Mouse (Mus musculus): ENCODE data around the gene Cadm1.

DNA sequence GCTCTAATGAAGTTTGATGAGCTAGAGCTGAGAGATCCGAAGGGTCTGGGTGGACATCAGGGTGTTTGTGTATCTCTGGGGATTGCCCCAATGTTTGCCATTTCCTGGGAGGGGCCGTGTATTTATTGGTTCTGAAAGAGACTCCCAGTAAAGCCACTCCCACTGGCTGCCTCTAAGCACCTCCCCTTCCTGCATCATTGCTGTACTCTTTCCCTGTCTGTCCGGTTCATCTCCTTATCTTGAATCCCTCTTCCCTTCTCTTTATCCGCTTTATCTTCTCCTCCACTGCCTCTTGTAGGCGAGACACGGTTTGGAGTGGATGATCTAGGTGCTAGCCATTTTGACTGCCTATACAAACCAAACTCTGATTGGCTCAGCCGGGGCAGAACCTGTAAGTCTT lies 41.5 kb downstream of the Cadm1 start:
- TF ChIP-seq CTCF (IDR thresholded peaks at IDR 0.05; ENCODE audit: borderline replicate concordance, extremely low read depth, insufficient read depth, insufficient read length) (no peak), POLR2A (IDR thresholded peaks at IDR 0.05; ENCODE audit: borderline replicate concordance, extremely low read depth, insufficient read depth, insufficient read length, poor library complexity, severe bottlenecking) (no peak)

Measured in brain, embryonic 14.5 days (tissue).